Mouse (Mus musculus) NIH3T3 (cell line): Measurements from ENCODE around the gene Slc25a41.

ENCODE experiments used
- DNase-seq: peaks from one replicate; pipeline ENCODE4 v3.0.0-alpha.2; 2012; ENCODE audit warnings: low read depth

Slc25a41 gene

DNA sequence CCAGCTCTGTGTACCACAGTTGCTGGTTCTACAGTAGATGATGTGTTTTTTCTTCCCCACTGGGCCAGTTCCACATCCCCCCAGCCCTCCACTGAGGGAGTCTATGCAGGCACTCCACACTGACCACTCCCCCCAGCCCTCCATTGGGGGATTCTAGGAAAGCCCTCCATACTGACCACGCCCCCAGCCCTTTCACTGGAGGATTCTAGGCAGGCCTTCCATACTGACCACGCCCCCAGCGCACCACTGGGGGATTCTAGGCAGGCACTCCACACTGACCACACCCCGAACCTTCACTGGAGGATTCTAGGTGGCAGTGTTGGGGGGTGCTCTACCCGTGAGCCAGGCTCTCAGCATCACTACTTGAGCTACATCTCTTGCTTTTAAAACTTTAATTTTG, 6.0 kb upstream of the Slc25a41 start:
- peak; percentile 31 for DNase-seq

DNA sequence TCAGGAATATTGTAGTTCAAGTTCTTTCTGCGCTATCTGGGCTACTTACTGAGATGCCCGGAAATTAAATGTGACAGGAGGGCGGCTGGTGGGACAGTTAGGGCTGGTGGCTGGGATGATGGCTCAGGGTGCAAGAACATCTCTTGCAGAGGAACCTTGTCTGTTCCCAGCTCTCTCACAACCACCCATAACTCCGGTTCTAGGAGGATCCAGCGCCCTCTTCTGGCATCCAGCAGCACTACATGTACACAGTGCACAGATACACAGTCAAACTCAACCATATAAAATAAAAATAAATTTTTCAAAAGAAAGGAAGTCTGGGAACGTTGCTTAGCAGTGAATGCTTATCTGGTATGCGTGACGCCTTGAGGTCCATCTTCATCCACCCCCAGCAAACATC, 2.5 kb downstream of the Slc25a41 start:
- no peak for DNase-seq

DNA sequence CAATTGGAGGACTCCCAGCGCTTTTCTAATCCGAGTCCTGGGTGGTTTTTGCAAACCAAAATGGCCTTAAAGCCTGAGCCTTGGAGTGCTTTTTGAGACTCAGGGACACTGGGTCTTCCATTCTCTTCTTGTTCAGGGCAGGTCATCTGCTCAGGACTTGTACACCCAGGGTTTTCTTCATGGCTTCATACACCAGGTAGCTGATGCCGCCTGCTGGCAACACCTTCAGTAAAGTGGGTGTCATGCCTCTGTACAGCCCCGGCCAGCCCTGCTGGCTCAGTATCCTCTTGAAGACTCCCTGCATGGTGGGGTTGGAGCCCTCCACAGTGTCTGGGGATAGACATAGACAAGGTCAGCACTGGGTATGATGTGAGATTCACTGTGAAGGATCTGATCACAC, 8.6 kb downstream of the Slc25a41 start:
- DNase-seq = no peak

DNA sequence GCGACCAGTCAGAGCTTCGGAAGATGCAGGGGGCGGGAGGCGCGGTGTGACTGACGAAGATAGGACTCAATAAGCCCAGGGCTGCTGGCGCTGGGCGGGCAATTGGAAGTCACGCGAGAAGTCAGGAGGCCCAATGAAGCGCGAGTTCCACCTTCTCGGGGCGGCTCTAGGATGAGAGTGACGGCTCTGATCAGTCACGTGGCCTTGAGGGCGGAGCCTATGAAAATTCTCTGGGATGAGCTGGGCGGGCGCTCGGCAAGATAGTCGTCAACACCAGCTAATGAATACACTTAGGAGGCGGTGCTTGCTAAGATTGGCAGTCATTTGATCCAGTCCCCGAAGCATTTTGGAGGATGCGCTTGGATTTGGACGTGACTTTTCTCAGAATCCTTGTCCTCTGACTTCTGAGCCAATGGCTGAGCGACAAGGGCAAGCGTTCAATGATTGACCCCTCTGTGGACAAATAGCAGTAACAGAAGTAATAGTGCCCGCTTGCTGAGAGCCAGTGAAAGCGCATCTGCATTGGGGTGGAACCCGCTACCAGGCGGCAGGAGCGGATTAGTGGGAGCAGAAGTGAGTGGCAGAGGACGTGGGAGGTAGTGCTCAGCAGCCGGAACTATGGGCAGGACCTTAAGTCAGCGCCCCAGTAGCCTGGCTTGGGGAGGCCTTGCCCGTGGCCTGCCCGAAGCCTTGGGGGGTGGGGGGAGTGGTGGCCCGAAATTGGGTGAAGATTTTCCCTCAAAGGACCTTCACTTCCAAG, 9.6 kb downstream of the Slc25a41 start:
- peak; percentile 100 for DNase-seq

DNA sequence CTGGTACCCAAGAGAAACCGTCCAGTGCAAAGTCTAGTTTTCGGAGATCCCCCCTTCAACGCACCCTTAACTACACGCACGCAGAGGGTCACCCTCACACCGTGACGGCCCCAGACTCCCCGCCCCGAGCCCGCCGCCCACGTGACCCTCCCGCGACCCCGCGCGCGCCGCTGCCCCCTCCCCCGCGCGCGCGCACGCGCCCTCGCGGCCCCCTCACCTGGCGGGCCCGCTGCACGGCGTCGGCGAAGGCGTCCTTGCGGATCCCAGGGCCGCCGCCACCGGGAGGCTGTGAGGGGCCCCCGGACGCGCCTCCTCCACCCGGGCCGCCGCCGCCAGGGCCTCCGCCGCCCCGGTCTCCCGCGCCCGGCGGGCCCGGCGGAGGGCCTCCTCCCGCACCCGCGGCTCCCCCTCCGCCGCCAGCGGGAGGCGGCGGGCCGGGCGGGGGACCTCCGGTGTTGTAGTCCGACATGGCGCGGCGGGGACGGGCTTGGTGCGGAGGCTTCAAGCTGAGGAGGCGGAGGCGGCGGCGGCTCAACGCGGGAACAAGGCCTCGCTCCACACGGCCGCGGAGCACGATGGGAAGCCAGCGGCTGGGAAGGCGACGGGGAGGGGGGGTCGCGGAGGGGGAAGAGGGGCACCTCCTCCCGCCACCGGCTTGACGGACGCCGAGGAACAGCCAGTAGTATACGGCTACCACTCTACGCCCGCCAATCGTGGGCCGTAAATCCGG, 10.4 kb downstream of the Slc25a41 start, which contains the start of gene Khsrp:
TSS of gene Khsrp (minus strand) at position 592 of the 730 bp plus-strand sequence.
- peak; percentile 52 for DNase-seq

DNA sequence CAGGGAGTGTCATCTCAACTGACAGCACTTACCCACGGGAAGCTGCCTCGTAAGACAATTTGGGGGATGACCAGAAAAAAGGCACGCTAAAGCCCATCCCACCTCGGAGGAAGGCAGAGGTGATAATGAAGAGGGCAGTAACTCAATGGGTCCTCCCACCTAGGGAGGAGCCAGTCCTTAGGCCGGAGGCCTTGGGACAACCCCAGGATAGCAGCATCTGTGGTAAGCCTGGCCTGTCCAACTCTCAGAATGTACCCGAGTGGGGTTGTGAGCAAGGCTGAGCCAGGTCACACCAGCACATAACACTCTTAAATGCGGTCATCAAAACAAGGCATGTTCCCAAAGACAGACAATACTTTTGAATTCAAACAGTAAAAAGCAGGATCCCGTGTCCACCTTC, 11.8 kb downstream of the Slc25a41 start:
- DNase-seq = peak; percentile 63

DNA sequence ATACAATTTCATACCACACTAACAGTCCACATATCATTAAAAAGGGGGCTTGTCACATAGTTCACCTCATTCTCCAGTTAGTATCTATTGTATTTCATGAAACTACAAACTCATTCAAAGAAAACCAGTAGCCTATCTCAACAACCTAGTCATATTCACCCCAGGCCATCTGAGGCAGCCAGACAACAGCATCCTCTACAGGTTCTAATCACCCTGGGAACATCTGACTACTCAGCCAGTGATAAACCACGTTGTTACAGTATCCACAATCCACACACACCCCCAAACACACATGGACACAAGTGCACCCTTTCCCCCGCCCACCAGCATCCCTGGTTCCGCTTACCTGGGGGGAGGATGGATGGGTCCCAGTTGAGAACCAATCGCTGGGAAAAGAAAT, 14.0 kb downstream of the Slc25a41 start:
- DNase-seq = no peak

DNA sequence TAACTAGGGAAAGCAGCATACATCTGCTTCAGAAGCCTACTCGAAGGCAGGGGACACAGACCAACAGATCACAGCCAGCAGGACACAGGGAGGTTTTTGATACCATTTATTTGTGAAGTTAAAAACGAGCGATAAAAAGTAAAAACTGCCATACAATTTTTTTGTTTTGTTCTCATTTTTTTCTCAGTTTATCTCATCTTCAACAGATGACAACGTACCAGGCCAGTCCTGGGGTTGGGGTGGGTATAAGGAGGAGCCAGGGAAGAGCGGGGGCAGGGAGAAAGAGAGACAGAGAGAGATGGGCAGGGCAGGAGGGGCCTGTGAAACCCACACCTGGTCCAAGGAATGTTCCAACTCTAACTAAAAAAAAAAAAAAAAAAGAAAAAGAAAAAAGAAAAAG, 20.5 kb downstream of the Slc25a41 start:
- DNase-seq = no peak

DNA sequence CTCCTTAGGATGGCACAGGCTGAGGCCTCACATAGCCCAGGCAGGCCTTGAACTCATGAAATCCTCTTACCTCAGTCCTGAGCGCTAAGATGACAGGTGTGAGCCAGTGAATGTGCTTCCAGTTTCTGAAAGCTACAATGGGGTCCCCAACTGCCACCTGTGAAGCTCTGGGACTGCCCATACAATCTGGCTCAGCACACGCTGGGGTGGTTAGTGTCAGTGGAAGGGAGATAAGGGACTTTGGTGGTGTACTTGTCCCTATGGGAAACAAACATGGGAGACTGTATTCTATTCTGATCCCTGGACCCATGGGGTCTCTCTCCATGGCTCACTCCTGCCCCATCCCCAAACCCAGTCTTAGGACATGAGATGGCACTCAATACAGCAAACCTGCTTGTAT, 21.8 kb downstream of the Slc25a41 start:
- no peak for DNase-seq

DNA sequence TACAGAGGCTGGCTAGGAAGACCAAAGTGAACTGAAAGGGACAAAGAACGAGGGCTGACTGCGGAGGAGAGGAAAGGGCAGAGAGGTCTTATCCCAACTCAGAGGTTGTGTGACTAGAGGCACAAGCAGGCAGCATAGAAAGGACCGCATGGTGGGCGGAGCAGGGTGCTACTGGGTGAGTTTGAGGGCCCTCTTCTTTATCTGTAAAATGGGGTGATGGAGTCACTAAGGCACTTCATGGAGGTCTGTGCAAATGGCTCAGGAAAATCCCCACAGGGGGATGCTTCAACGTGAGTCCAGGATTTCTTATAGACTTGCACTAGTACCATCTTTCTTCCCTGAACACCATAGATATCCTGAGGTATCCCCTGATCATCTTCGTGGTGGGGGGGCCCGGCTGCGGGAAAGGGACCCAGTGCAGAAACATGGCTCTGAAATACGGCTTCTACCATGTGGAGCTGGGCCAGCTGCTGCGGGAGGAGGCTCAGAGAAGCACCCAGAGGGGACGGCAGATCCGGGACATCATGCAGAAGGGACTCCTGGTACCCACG, 29.1 kb downstream of the Slc25a41 start:
- DNase-seq = no peak

DNA sequence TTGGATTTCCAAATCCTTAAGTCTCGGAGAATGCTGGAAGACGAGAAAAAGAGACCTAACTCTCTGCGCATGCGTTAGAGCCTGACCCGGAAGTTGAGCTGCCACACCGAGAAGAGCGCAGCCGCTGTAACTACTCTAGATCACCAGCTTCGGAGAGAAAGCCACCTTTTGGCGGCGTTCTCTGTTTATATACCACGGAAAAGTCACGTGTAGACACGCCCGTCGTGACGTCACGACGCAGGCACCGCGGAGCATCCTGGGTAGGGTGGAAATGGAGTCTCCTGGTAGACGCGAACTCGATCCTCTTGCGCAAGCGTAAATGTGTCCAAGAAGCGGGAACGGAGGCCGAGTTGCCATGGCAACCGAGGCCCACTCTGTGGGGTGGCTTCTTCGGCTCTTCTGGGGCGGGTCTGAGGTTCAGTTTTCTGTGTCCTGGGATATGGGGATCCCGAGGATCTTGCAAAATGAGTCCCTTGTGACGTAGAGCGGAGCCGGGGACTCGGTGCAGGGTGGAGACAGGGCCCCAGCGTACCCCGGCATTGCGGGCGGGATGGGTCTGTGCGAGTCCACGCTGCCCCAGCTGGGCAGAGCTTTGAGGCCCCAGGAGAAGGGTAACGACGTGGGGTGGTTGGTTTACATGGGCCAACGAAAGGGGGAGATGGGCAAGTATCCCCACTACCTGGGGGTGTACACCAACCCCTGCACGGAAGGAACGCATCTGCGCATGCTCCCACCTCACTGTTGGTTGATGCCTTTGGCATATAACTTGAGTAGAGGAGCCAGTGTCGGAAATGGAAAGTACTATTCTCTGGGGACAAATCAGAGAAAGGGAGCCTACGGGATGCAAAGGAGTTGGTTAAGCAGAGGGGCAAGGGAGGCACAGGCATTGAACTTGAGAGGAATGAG, 30.0 kb downstream of the Slc25a41 start, which contains the start of the genes Gtf2f1 and Gm17949:
TSS of gene Gtf2f1 (minus strand) at position 53 of the 906 bp plus-strand sequence.
TSS of gene Gm17949 (plus strand) at position 234 of the 906 bp plus-strand sequence.
- peak; percentile 100 for DNase-seq

DNA sequence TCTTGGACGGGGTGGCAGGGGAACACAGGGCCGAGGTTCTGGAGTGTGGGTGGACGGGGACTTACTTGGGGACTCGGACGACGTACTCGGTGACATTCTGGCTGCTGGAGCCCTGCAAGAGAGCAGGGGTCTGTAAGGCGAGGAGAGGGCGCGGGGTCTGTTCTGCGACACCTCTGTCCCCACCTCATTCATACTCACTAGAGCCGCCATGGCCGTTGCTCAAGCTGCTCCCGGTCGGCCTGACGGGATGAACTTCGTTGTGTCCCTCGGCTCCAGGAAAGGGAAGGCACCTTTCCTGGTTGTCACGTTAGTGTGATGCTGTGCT, 30.6 kb downstream of the Slc25a41 start:
- no peak for DNase-seq

DNA sequence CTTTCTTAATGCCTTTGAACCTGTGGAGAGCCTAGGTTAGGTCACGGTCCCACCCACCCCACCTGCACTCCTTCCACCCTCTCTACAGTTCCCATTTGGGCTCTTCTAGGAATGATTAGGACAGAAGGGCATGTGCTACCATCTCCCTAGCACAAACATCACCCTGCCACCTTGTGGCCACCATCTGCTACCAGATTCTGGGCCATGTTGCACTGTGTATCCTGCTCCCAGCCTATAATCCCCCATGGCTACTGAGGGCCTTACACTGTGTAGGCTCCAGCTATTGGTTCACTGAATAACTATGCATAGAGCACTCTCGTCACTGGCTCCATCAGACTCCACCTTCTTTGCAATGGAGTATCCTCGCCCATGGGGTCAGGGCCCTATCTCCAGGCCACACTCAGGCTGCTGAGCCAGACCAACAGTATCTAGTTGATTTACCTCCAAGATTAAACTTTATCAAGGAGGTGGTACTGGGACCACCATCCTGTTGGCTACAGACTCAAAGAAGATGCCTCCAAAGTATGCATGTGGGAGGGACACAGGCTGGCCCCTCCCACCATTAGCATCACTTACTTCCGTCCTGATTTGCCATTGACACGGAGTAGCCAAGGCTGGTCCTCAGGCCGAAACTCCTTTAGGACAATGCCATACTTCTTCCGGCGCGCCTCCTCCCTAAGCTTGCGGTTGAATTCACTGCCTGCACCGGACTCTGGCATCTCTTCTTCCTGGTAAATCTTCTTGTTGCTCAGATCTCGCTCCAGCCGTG, 34.1 kb downstream of the Slc25a41 start:
- peak; percentile 47 for DNase-seq

DNA sequence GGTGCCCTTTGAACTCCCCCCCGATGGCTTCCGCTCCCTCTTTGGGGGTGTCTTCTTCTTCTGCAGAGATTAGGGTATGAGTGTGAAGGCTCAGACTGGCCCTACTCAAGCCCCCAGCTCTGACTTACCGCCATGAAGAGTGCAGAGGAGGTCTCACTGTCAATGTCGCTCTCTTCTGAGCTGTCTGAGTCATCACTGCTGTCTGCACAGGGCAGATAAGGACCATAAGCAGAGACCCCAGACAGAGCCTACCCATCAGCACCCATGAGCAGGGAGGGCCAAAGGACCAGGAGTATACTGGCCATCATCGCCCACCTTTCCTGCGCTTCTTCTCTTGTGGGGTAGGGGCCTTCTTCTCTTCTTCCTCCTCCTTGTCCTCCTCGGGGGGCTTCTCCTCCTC, 37.5 kb downstream of the Slc25a41 start:
- DNase-seq = no peak

DNA sequence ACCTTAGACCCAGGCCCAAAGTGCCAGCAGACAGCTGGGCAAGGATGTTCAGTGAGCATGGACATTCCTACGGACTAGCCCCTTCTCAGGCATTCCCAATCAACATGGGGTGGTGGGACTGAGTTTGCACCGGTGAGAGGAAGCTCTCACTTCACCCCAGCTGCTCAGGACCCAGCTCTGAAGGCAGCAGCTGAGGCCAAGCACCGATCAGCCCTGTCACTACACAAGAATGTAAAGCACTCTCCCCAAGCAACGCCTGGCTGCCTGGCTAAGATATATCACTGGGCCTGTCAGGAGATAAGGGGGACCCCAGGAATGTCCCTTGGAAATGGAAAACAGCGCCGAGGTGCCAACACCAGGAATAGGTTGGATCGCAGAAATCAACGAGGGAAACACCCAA, 40.2 kb downstream of the Slc25a41 start:
- peak; percentile 54 for DNase-seq

DNA sequence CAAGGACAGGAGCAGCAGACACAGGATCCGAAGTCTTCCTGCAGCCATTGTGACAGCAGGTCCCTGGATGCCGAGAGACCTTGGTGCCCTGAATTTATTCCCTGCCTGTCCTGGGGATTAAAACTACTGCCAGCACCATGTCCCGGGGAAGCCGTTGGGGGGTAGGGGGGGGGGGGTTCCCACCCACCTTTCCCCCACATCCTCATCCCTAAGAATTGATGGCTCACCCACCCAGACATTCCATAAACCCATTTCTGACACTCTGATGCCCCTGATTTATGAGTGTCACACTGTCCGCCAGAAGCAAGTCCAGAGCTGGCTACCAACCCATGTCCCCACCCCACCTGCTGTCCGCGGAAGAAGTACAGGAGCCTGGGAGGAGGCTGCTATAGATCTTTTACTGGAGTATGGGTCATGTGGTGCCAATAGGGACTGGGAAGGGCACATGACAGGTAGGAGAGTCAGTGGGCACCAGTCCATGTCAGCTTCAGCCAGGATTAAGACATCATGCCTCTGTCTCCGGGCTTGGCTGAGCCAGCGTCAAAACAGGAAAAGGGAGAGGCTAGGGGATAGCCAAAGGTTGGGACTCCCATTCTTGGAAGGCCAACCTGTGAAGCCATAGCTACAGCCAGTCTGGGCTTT, 41.4 kb downstream of the Slc25a41 start, which contains the start of gene Pspn:
TSS of gene Pspn (minus strand) at position 51 of the 642 bp plus-strand sequence.
- no peak for DNase-seq

DNA sequence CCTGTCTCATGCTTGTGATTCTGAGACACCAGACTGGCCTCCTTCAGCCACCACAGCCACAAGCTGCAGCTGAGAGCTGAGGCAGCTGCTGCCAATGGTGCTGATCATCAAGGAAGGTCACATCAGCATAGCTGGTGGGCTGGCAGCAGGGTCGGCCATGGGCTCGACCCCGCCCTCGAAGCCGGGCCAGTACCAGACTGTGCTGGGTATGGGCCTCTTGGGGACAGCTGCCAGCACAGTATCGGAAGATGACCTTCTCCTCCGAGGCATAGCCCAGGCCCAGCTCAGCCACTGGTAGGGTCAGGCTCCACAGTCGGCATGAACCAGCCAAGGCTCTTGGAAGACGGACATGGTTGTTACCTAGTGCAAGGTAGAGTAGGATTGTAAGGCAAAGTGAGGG, 42.0 kb downstream of the Slc25a41 start:
- no peak for DNase-seq

DNA sequence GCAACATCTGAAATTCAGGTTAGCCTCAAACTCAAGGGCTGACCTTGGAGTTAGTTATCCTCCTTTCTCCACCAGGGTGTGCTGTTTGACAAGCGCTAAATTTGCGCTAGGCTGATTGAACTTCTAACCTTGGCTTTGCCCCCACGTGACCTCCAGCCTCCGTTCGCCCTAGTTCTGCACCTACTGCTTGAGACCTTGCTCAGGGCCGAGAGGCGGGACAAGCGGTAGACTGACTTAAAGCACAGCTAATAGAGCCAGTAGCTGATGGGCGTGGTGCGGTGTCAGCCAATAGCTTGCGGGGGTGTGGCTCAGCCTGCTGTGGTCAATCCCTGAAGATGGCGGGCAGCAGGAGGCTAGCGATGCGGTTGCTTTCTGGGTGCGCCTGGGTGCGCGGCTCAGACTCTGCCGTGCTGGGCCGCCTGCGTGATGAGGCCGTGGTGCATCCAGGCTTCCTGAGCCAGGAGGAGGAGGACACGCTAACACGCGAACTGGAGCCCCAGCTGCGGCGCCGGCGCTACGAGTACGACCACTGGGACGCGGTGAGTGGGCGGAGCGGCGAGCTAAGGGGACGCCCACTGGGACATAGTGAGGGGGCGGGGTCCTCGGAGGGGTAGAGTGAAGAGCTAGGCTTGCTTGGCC, 44.3 kb downstream of the Slc25a41 start, which contains the start of gene Alkbh7:
TSS of gene Alkbh7 (plus strand) at position 311 of the 639 bp plus-strand sequence.
- peak; percentile 96 for DNase-seq

DNA sequence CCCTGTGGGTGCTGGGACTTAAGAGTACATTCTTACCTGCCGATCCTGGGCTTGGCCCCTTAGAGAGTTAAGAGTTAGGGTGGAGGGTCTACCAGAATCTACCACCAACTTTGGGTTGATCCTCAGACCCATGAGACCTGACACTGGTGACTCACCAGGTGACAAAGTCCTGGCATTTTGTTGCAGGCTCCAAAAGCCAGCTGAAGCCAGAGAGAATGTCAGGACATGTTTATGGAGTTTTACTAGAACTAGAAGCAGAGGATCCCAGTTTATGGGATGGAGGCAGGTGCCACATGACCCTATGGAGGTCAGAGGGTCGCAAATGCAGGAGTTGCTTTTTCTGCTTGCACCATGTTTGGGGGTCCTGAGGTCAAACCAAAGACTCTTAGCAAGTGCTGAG, 44.9 kb downstream of the Slc25a41 start:
- DNase-seq = no peak

DNA sequence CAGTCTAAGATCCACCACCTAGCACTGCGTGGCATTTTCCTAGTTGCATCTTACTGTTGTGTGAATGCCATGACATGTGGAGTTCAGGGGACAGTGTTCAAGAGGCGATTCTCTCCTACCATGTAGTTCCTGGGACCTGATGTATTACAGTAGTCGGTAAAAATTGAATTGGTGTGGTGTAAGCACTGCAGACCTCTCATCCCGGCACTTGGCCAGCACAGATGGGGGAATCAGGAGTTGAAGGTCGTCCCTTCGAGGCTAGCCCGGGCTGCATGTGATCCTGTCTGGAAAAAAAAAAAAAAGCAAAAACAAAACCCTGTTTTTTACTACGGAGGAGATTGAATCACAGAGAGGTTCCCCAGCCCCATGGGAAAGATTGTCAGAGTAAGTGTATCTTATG, 46.4 kb downstream of the Slc25a41 start:
- DNase-seq = no peak
